9 mouse cellular contexts compared by ENCODE assay signal in the genomic region with DNA sequence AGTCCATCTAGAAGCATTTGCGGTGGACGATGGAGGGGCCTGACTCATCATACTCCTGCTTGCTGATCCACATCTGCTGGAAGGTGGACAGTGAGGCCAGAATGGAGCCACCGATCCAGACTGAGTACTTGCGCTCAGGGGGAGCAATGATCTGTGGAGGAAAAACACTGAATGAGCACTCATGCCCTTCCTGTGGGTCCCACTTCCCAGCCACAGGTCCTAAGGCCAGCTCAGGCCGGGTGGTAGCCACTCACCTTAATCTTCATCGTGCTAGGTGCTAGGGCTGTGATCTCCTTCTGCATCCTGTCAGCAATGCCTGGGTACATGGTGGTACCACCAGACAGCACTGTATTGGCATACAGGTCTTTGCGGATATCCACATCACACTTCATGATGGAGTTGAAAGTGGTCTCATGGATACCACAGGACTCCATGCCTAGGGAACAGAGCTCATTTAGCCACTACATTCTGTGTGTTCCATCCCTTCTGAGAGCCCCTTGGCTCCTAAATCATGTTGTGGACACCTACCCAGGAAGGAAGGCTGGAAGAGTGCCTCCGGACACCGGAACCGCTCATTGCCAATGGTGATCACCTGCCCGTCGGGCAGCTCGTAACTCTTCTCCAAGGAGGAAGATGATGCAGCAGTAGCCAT. TPM values are rescaled to one million over a fixed set of nuclear protein-coding genes. Genes with fewer than 3 reads are reported as not detected.
DNase-seq lines count a peak whose midpoint lies in the region; ATAC-seq and TF ChIP-seq lines count a peak whose summit lies in the region.
"Not testable (repeated sequence)": the region's sequence is repeated elsewhere in the genome, so short reads cannot be mapped to it uniquely, and the experiment has no call there.
"Had no signal": no experiment of that assay in that cellular context is flagged by ENCODE, and none has a peak within 500 bp of the region (broad histone marks: within the 10 kb centered on the region; RNA-seq: fewer than 3 reads in every experiment).

No protein-coding gene starts in this region.

- TF ChIP-seq POLR2A in limb, embryonic 14.5 days (IDR thresholded peaks at IDR 0.05; ENCODE audit: borderline replicate concordance, extremely low read depth, insufficient read depth, insufficient read length); olfactory bulb, adult 2 months (IDR thresholded peaks at IDR 0.05; ENCODE audit: insufficient read depth, low read depth, low read length): not testable (repeated sequence)

- not testable (repeated sequence) for H3K36me3 ChIP-seq in forebrain, embryonic 16.5 days (ENCODE audit: control insufficient read depth, insufficient read depth); heart, embryonic 16.5 days (ENCODE audit: control insufficient read depth, insufficient read depth); macrophage (ENCODE audit: inconsistent target)
- peaks cover 22% of the 10 kb centered on the region for H3K36me3 ChIP-seq in limb, embryonic 14.5 days (ENCODE audit: control insufficient read depth, insufficient read depth, low read length)

- peak overlapping the region; percentile 50 for H3K4me3 ChIP-seq in forebrain, embryonic 16.5 days (replicated peaks; ENCODE audit: low read length)
- H3K4me3 ChIP-seq in heart, embryonic 16.5 days (ENCODE audit: low read length): peak overlapping the region; percentile 63
- peak overlapping the region; percentile 39 for H3K4me3 ChIP-seq in limb, embryonic 14.5 days (replicated peaks; ENCODE audit: low read length)
- peak overlapping the region; percentile 75 for H3K4me3 ChIP-seq in macrophage (ENCODE audit: inconsistent target)
- peak overlapping the region; percentile 31 for H3K4me3 ChIP-seq in olfactory bulb, adult 2 months (ENCODE audit: insufficient read depth, low read depth, low read length)

- ATAC-seq in forebrain, embryonic 16.5 days; heart, embryonic 16.5 days (replicated peaks; ENCODE audit: extremely low read depth, insufficient read depth, low FRiP score); limb, embryonic 14.5 days (ENCODE audit: low FRiP score, low read depth): not testable (repeated sequence)

- 60% methylated on average over 10 of the region's 13 CpGs for WGBS in forebrain, embryonic 16.5 days
- WGBS in heart, embryonic 16.5 days: 21% methylated on average over 10 of the region's 13 CpGs
- 61% methylated on average over 8 of the region's 13 CpGs for WGBS in limb, embryonic 14.5 days
- WGBS in macrophage (ENCODE audit: missing documents): 21% methylated on average over 2 of the region's 13 CpGs
- 15% methylated on average over 11 of the region's 13 CpGs for WGBS in olfactory bulb, adult 2 months

- not testable (repeated sequence) for H3K9me3 ChIP-seq in forebrain, embryonic 16.5 days (ENCODE audit: control insufficient read depth, low read length); heart, embryonic 16.5 days (replicated peaks; ENCODE audit: control insufficient read depth, low read length); limb, embryonic 14.5 days (ENCODE audit: control insufficient read depth, low read length)

- H3K27me3 ChIP-seq in forebrain, embryonic 16.5 days (replicated peaks; ENCODE audit: control insufficient read depth, insufficient read depth, low read length); heart, embryonic 16.5 days (ENCODE audit: control insufficient read depth, insufficient read depth, low read length); limb, embryonic 14.5 days (ENCODE audit: control insufficient read depth, insufficient read depth, low read length): not testable (repeated sequence)

- H3K27ac ChIP-seq in forebrain, embryonic 16.5 days (ENCODE audit: low read length); limb, embryonic 14.5 days (replicated peaks; ENCODE audit: low read depth, low read length); olfactory bulb, adult 2 months (ENCODE audit: insufficient read depth, low read depth, low read length): not testable (repeated sequence)
- H3K27ac ChIP-seq in heart, embryonic 16.5 days (ENCODE audit: low read length): peak overlapping the region; percentile 12; the same call in 1 of the 2 replicates
- H3K27ac ChIP-seq in macrophage: peak overlapping the region; percentile 28; the same call in 1 of the 2 replicates

- not testable (repeated sequence) for TF ChIP-seq CTCF in olfactory bulb, adult 2 months (IDR thresholded peaks at IDR 0.05; ENCODE audit: insufficient read depth, low read depth, low read length)

- peak overlapping the region; percentile 66 for H3K4me2 ChIP-seq in forebrain, embryonic 16.5 days (ENCODE audit: low read length)
- H3K4me2 ChIP-seq in heart, embryonic 16.5 days (ENCODE audit: low read depth, low read length): peak overlapping the region; percentile 63
- H3K4me2 ChIP-seq in limb, embryonic 14.5 days (replicated peaks; ENCODE audit: low read depth, low read length, severe bottlenecking): peak overlapping the region; percentile 64

- peaks cover 32% of the 10 kb centered on the region for H3K79me2 ChIP-seq in macrophage (ENCODE audit: inconsistent target)

- H3K9ac ChIP-seq in forebrain, embryonic 16.5 days (replicated peaks; ENCODE audit: low read depth, low read length): peak overlapping the region; percentile 35; the same call in 1 of the 2 replicates
- peak overlapping the region; percentile 73 for H3K9ac ChIP-seq in heart, embryonic 16.5 days (ENCODE audit: low read length)
- peak overlapping the region; percentile 45 for H3K9ac ChIP-seq in limb, embryonic 14.5 days (ENCODE audit: low read depth, low read length, severe bottlenecking)

- H3K4me1 ChIP-seq in forebrain, embryonic 16.5 days (replicated peaks; ENCODE audit: control insufficient read depth, insufficient read depth, low read length): peaks cover 20% of the 10 kb centered on the region
- H3K4me1 ChIP-seq in heart, embryonic 16.5 days (ENCODE audit: control insufficient read depth, insufficient read depth, low read length): peaks cover 12% of the 10 kb centered on the region
- H3K4me1 ChIP-seq in limb, embryonic 14.5 days (ENCODE audit: control insufficient read depth, insufficient read depth, low read length): peaks cover 12% of the 10 kb centered on the region
- peaks cover 16% of the 10 kb centered on the region for H3K4me1 ChIP-seq in olfactory bulb, adult 2 months (ENCODE audit: control insufficient read depth, insufficient read depth, low read length)

- peak; percentile 16 to 23 for DNase-seq in cerebellum, postnatal 25 days
- DNase-seq in kidney, adult 11 months: peak; percentile 24
- not testable (repeated sequence) for DNase-seq in limb, embryonic 14.5 days (ENCODE audit: low spot score)

RNA-seq across cellular contexts. Expression of a gene that starts 1.8 kb away (rescaled TPM):
- polyA plus RNA-seq in forebrain, embryonic 16.5 days (2015; fragmentation: Nextera tagmentation; extraction: Ambion mirVana): 4,159 and 4,175 TPM in 2 replicates
- 1,134 and 1,179 TPM in 2 replicates for polyA plus RNA-seq in heart, embryonic 16.5 days (2015; fragmentation: Nextera tagmentation; extraction: Ambion mirVana)
- polyA plus RNA-seq in limb, embryonic 14.5 days (2012; rRNA removed): 1,359 and 1,631 TPM in 2 replicates
- 2,223 and 2,513 TPM in 2 replicates for polyA plus RNA-seq in limb, embryonic 14.5 days (2014; fragmentation: Nextera tagmentation; extraction: Ambion mirVana)
- total RNA-seq in macrophage (2018; cell fraction: chromatin; rRNA removed): 1,000 to 10,000 TPM in 2 of 26 experiments, 100 to 1,000 TPM in 24; 287 to 1,531 (median 530) TPM
- total RNA-seq in macrophage (2018; cell fraction: cytosol; rRNA removed): 1,000 to 10,000 TPM; 1,610 to 3,491 (median 2,081) TPM
- total RNA-seq in macrophage (2018; cell fraction: nucleus; rRNA removed): 1,000 to 10,000 TPM in 17 of 26 experiments, 100 to 1,000 TPM in 9; 698 to 2,123 (median 1,142) TPM
- 1,569 to 2,966 TPM (median 1,773 TPM) in 3 replicates for polyA plus RNA-seq in macrophage (2018)
- polyA plus RNA-seq in olfactory bulb, adult 2 months (2012; ENCODE audit: insufficient read depth, insufficient read length, low replicate concordance, missing spikeins): 702 and 785 TPM in 2 replicates

RNA-seq across cellular contexts. Expression of a gene that starts 14.8 kb away (rescaled TPM):
- 1.3 and 1.5 TPM in 2 replicates for polyA plus RNA-seq in forebrain, embryonic 16.5 days (2015; fragmentation: Nextera tagmentation; extraction: Ambion mirVana)
- polyA plus RNA-seq in heart, embryonic 16.5 days (2015; fragmentation: Nextera tagmentation; extraction: Ambion mirVana): 0.71 and 0.91 TPM in 2 replicates
- 0.32 and 0.36 TPM in 2 replicates for polyA plus RNA-seq in limb, embryonic 14.5 days (2012; rRNA removed)
- polyA plus RNA-seq in limb, embryonic 14.5 days (2014; fragmentation: Nextera tagmentation; extraction: Ambion mirVana): 0.88 and 1.6 TPM in 2 replicates
- total RNA-seq in macrophage (2018; cell fraction: chromatin; rRNA removed): under 1 TPM in 1 of 26 experiments, not detected in 25; 0.49 TPM
- under 1 TPM in 1 of 26 experiments, not detected in 25; 0.16 TPM for total RNA-seq in macrophage (2018; cell fraction: cytosol; rRNA removed)
- total RNA-seq in macrophage (2018; cell fraction: nucleus; rRNA removed): not detected
- polyA plus RNA-seq in macrophage (2018): not detected in 3 replicates
- polyA plus RNA-seq in olfactory bulb, adult 2 months (2012; ENCODE audit: insufficient read depth, insufficient read length, low replicate concordance, missing spikeins): not detected in 2 replicates
- total RNA-seq: common myeloid progenitor, adult 5-6 weeks had no signal
- polyA plus RNA-seq: large intestine, adult 2 months had no signal

RNA-seq across cellular contexts. Expression of a gene that starts 32.1 kb away (rescaled TPM):
- 72.7 and 95.3 TPM in 2 replicates for polyA plus RNA-seq in forebrain, embryonic 16.5 days (2015; fragmentation: Nextera tagmentation; extraction: Ambion mirVana)
- 28.8 and 37.3 TPM in 2 replicates for polyA plus RNA-seq in heart, embryonic 16.5 days (2015; fragmentation: Nextera tagmentation; extraction: Ambion mirVana)
- polyA plus RNA-seq in limb, embryonic 14.5 days (2012; rRNA removed): 45.0 and 64.7 TPM in 2 replicates
- 33.9 and 42.0 TPM in 2 replicates for polyA plus RNA-seq in limb, embryonic 14.5 days (2014; fragmentation: Nextera tagmentation; extraction: Ambion mirVana)
- total RNA-seq in macrophage (2018; cell fraction: chromatin; rRNA removed): 10 to 100 TPM in 23 of 26 experiments, 1 to 10 TPM in 3; 6.6 to 35.2 (median 16.2) TPM
- total RNA-seq in macrophage (2018; cell fraction: cytosol; rRNA removed): 10 to 100 TPM in 3 of 26 experiments, 1 to 10 TPM in 23; 3.4 to 11.0 (median 5.7) TPM
- 10 to 100 TPM in 15 of 26 experiments, 1 to 10 TPM in 11; 5.9 to 26.0 (median 11.5) TPM for total RNA-seq in macrophage (2018; cell fraction: nucleus; rRNA removed)
- polyA plus RNA-seq in macrophage (2018): 3.8 to 8.1 TPM (median 6.3 TPM) in 3 replicates
- not detected in 2 replicates for polyA plus RNA-seq in olfactory bulb, adult 2 months (2012; ENCODE audit: insufficient read depth, insufficient read length, low replicate concordance, missing spikeins)
